In the genomic region with DNA sequence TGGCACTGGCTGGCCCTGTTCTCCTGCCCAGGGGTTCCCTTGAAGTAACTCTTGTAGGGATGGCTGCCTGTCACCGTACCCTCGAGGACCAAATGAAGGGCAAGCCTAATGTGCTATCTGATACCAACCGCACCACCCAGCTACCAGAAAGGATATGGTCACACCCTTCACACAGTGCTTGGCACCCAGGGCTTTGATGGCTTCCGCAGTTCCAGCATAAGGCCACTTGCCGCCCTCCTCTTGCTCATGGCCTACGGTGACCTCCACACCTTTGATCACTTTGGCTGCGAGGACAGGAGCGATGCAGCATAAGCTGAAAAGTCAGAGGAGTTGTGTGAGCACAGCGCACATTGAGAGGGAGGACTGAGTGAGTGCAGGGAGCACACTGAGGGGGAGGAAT, we compare ENCODE assay signal across 8 mouse cellular contexts.
"Had no signal": no experiment of that assay in that cellular context is flagged by ENCODE, and none has a peak within 500 bp of the region (broad histone marks: within the 10 kb centered on the region; RNA-seq: fewer than 3 reads in every experiment).

No protein-coding gene starts in this region.

- H3K27ac ChIP-seq: liver, embryonic 14.5 days; midbrain, embryonic 10.5 days; midbrain, embryonic 12.5 days; midbrain, embryonic 15.5 days; neural tube, embryonic 13.5 days; neural tube, embryonic 15.5 days had no signal

- ATAC-seq: midbrain, embryonic 15.5 days had no signal

- H3K27me3 ChIP-seq: midbrain, embryonic 12.5 days; midbrain, embryonic 15.5 days; neural tube, embryonic 13.5 days; neural tube, embryonic 15.5 days had no signal

- H3K9me3 ChIP-seq: midbrain, embryonic 10.5 days; midbrain, embryonic 12.5 days; midbrain, embryonic 15.5 days; neural tube, embryonic 13.5 days; neural tube, embryonic 15.5 days had no signal

- H3K9ac ChIP-seq: liver, embryonic 14.5 days; lung, embryonic 14.5 days; midbrain, embryonic 12.5 days; midbrain, embryonic 15.5 days; neural tube, embryonic 13.5 days; neural tube, embryonic 15.5 days had no signal

- H3K4me2 ChIP-seq: lung, embryonic 14.5 days; midbrain, embryonic 12.5 days; midbrain, embryonic 15.5 days; neural tube, embryonic 13.5 days; neural tube, embryonic 15.5 days had no signal

- H3K4me3 ChIP-seq: midbrain, embryonic 10.5 days; midbrain, embryonic 12.5 days; midbrain, embryonic 15.5 days; myocyte; neural tube, embryonic 13.5 days; neural tube, embryonic 15.5 days had no signal
